Mouse (Mus musculus): ENCODE measurements around the gene Glis3.

DNA sequence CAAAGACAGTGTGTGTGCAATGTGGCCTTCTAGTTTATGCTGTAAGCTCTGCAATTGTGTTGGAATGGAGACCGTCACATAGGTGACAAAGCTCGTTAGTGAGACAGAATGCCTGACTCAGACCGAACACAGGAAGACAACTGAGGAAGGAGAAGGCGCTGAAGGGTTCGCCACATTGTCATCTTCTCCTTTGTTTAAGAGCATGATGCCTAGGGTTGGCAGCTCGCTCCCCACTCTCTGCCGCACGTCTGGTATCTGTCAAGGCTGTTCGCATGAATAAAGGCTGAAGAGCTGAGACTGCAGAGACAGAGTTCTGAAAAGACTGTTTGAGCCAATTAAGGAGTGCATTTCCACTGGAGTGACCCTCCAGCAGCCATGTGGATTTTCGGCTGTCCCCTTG is 452.4 kb downstream of the Glis3 start:
- TF ChIP-seq CTCF (IDR thresholded peaks at IDR 0.05; ENCODE audit: borderline replicate concordance, insufficient read depth, low read length): no peak
- no peak for TF ChIP-seq POLR2A (IDR thresholded peaks at IDR 0.05; ENCODE audit: low read depth, low read length)
